Mouse (Mus musculus) lung, embryonic 14.5 days (tissue): ENCODE data around the gene Ubac2. TPM values are rescaled to one million over a fixed set of nuclear protein-coding genes. Genes with fewer than 3 reads are reported as not detected.

Experiments used
- ATAC-seq: fragments of 200-750 bp; cut with Nextera tagmentation; 2 replicates; pipeline ENCODE4 v1.8.0; 2017; ENCODE audit warnings: mild to moderate bottlenecking, moderate TSS enrichment, moderate library complexity; ENCODE audit not compliant: insufficient read depth
- DNase-seq: peaks from one replicate; pipeline ENCODE4 v3.0.0-alpha.2; 2015
- H3K27ac ChIP-seq: fragments of 300-500 bp; sonication (generic); 2 replicates; pipeline ENCODE4 v1.5.1; 2014; ENCODE audit warnings: low read depth, mild to moderate bottlenecking, moderate library complexity
- H3K27me3 ChIP-seq: fragments of 300-500 bp; sonication (generic); 2 replicates; pipeline ENCODE4 v1.6.1; 2014; ENCODE audit warnings: low read length, control low read depth; ENCODE audit not compliant: insufficient read depth
- H3K36me3 ChIP-seq: fragments of 300-500 bp; sonication (generic); 2 replicates; pipeline ENCODE4 v1.6.1; 2014; ENCODE audit warnings: control low read depth; ENCODE audit not compliant: insufficient read depth
- H3K4me1 ChIP-seq: fragments of 300-500 bp; sonication (generic); 2 replicates; pipeline ENCODE4 v1.6.1; 2014; ENCODE audit warnings: antibody characterized with exemption, control low read depth; ENCODE audit not compliant: insufficient read depth
- H3K4me2 ChIP-seq: fragments of 300-500 bp; sonication (generic); 2 replicates; pipeline ENCODE4 v1.6.1; 2014; ENCODE audit warnings: mild to moderate bottlenecking
- H3K4me3 ChIP-seq: fragments of 300-500 bp; sonication (generic); 2 replicates; pipeline ENCODE4 v1.5.1; 2014; ENCODE audit warnings: low read depth, low read length
- H3K9ac ChIP-seq: fragments of 300-500 bp; sonication (generic); 2 replicates; pipeline ENCODE4 v1.6.1; 2014
- H3K9me3 ChIP-seq: fragments of 300-500 bp; sonication (generic); 2 replicates; pipeline ENCODE4 v1.6.1; 2016; ENCODE audit warnings: low read depth, low read length, control low read depth
- CTCF ChIP-seq: IDR thresholded peaks from 2 replicates; pipeline ENCODE4 v1.5.1; 2016; ENCODE audit warnings: antibody characterized with exemption, low read depth
- WGBS: fragments of 180-500 bp; shearing (Covaris S2); extraction: QIAGEN DNeasy Blood & Tissue Kit; methylation state at CpG from one replicate; pipeline ENCODE4 v1.1.7; 2014; 5-methylcytosine and 5-hydroxymethylcytosine counted together
- polyA plus RNA-seq: library from polyadenylated mRNA; unstranded; fragments of >200 nt; fragmentation: Nextera tagmentation; extraction: Ambion mirVana; gene quantifications from 2 replicates; pipeline ENCODE4 v1.2.1, GENCODE M21; 2014

Gene Ubac2
- polyA plus RNA-seq, 1 experiment from 2014 or later = 61.1 TPM

GRCm38 (mm10) chr14:121903381-121903876 lies 25.0 kb downstream of the Ubac2 start:
- WGBS = 80% methylated on average over 7 of the region's 7 CpGs
- Histone ChIP-seq H3K36me3 (peaks cover 30% of the 10 kb centered on the region; the same call in 1 of the 2 replicates), H3K9ac (no peak overlapping the region), H3K27ac (no peak overlapping the region), H3K9me3 (no peaks in the 10 kb centered on the region), H3K4me1 (no peaks in the 10 kb centered on the region), H3K27me3 (no peaks in the 10 kb centered on the region), H3K4me2 (no peak overlapping the region), H3K4me3 (no peak overlapping the region)
- ATAC-seq (no peak), DNase-seq (no peak)
- TF ChIP-seq CTCF = no peak

DNA sequence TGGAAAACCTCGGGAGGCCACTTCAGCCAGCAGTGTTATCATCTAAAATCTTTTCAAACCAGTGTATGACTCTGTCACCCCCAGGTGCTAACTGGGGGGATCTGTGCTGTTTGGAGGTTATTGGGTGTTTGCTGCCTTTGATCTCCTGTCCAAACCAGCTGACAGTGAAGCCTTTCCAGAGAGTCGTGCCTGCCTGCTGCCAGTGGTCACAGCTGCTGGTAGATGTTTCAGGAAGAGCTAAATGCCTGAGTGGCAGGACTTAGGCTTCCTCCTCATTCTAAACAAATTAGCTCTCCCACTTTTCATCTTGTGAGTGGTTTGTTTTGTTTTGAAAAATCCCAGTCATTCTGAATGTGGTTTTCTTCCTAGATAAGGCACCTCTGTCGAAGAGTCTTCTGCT lies 26.3 kb downstream of the Ubac2 start:
- Histone ChIP-seq H3K36me3 (peaks cover 39% of the 10 kb centered on the region; the same call in 1 of the 2 replicates), H3K9ac (no peak overlapping the region), H3K4me2 (no peak overlapping the region), H3K4me3 (no peak overlapping the region), H3K27me3 (no peaks in the 10 kb centered on the region), H3K9me3 (no peaks in the 10 kb centered on the region), H3K4me1 (no peaks in the 10 kb centered on the region), H3K27ac (no peak overlapping the region)
- TF ChIP-seq CTCF = no peak
- 13% methylated on average over 3 of the region's 3 CpGs for WGBS
- ATAC-seq (no peak), DNase-seq (peak; percentile 31)

DNA sequence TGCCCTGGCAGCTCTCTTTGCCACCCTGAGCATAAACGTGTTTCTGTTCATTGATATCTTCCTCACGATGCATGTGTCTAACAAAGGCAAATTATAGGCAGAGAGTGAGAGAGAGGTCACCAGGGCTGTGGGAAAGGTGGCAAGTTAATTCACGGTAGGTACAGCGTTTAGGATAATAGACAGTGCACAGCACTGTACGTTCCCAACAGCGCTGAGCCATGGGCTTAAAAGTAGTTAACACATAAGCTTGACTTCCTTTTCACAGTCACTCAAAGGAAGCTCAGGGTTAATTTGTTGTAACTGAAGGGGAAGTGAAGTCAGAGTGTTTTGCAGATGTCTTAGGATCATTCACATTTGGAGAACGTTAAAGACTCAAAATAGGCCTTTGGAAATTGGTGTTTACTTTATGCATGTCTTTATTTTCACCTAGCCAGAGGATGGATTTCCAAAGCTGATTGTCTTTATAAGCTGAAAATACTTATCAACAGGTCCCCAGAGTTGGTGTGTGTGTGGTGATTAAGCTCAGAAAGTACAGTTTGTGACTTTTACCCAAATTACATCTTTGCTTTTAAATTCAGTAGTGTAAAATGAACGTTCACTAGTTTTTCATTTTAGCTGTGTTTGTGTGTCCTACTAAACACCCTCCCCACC lies 28.0 kb downstream of the Ubac2 start:
- no peaks in the 10 kb centered on the region for H3K27me3 ChIP-seq
- ATAC-seq = no peak
- no peak for DNase-seq
- TF ChIP-seq CTCF = no peak
- no peaks in the 10 kb centered on the region for H3K9me3 ChIP-seq
- no peak overlapping the region for H3K9ac ChIP-seq
- no peak overlapping the region for H3K27ac ChIP-seq
- WGBS = 62% methylated on average over 8 of the region's 8 CpGs
- H3K36me3 ChIP-seq = peaks cover 49% of the 10 kb centered on the region; the same call in 1 of the 2 replicates
- H3K4me2 ChIP-seq = no peak overlapping the region
- H3K4me3 ChIP-seq = no peak overlapping the region
- H3K4me1 ChIP-seq = no peaks in the 10 kb centered on the region

DNA sequence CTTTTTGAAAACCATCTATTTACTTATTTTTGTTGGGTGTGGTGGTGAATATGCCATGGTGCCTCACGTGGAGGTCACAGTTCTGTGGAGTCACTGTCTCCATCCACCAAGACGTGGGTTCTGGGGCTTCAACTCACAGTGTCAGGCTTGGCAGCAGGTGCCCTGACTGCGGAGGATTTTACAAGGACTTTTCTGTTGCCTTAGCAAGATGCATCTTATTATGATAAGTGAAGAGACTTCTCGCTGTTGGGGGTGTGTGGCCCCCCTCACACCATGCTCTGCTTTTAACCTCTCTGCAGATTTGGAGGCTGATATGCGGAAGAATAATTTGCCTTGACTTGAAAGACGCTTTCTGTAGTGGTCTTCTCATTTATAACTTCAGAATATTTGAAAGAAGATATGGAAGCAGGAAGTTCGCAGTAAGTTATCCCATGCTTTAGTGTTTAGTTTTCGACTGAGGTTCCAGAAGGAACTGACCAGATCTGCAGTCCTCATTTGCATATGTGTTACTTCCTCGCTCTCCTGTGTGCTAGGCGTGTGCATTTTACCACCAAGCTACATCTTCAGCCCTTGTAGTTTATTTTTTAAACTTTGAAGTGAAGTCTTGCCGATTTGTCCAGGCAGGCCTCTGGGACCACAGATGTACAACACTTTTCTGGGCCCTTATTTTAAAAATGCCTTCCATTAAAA lies 28.7 kb downstream of the Ubac2 start:
- ATAC-seq (no peak), DNase-seq (no peak)
- Histone ChIP-seq H3K27ac (no peak overlapping the region), H3K9me3 (no peaks in the 10 kb centered on the region), H3K4me1 (no peaks in the 10 kb centered on the region), H3K36me3 (peaks cover 53% of the 10 kb centered on the region; the same call in 1 of the 2 replicates), H3K9ac (no peak overlapping the region), H3K4me3 (no peak overlapping the region), H3K4me2 (no peak overlapping the region), H3K27me3 (no peaks in the 10 kb centered on the region)
- TF ChIP-seq CTCF = no peak
- WGBS = 80% methylated on average over 11 of the region's 11 CpGs

DNA sequence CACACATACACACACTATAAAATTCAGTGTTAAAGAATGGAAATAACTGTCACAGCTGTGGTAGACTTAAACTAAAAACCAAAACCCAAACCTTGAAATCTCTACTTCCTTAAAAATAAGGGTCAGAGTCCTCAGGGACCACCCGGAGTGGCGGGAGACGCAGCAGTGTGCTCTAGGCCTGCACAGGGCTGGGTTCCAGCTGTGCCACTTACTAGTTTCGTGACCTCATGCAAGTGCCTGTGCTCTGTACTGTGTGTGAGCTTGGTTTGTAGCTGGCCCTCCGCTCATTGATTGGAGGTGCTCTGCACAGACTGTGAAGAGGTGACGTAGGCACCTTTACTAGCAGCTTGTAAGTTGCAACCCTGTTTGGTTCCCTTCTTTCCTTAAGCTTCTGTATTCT lies 31.4 kb downstream of the Ubac2 start:
- Histone ChIP-seq H3K27me3 (no peaks in the 10 kb centered on the region), H3K9me3 (no peaks in the 10 kb centered on the region), H3K27ac (no peak overlapping the region), H3K4me1 (no peaks in the 10 kb centered on the region), H3K9ac (no peak overlapping the region), H3K4me3 (no peak overlapping the region), H3K36me3 (peaks cover 59% of the 10 kb centered on the region; the same call in 1 of the 2 replicates), H3K4me2 (no peak overlapping the region)
- WGBS = 91% methylated on average over 6 of the region's 6 CpGs
- no peak for ATAC-seq
- no peak for TF ChIP-seq CTCF
- no peak for DNase-seq

- Histone ChIP-seq H3K9me3 (no peaks in the 10 kb centered on the region), H3K27me3 (no peaks in the 10 kb centered on the region), H3K4me2 (no peak overlapping the region), H3K27ac (no peak overlapping the region), H3K36me3 (peaks cover 56% of the 10 kb centered on the region), H3K4me1 (no peaks in the 10 kb centered on the region), H3K4me3 (no peak overlapping the region), H3K9ac (no peak overlapping the region)
- no peak for TF ChIP-seq CTCF
- no peak for ATAC-seq
- no peak for DNase-seq
- WGBS = 88% methylated on average over 7 of the region's 7 CpGs
Measured at GRCm38 (mm10) chr14:121912501-121912900, 34.1 kb downstream of the Ubac2 start.

- H3K9me3 ChIP-seq = no peaks in the 10 kb centered on the region
- no peaks in the 10 kb centered on the region for H3K27me3 ChIP-seq
- no peak for TF ChIP-seq CTCF
- ATAC-seq (no peak), DNase-seq (no peak)
- H3K27ac ChIP-seq = no peak overlapping the region
- H3K4me1 ChIP-seq = no peaks in the 10 kb centered on the region
- H3K4me3 ChIP-seq = no peak overlapping the region
- peaks cover 42% of the 10 kb centered on the region for H3K36me3 ChIP-seq
- 84% methylated on average over 5 of the region's 5 CpGs for WGBS
- H3K4me2 ChIP-seq = no peak overlapping the region
- no peak overlapping the region for H3K9ac ChIP-seq
Measured at GRCm38 (mm10) chr14:121915143-121915542, 36.7 kb downstream of the Ubac2 start.
